Mouse (Mus musculus): ENCODE measurements around the gene Rbm39. TPM values are rescaled to one million over a fixed set of nuclear protein-coding genes. Genes with fewer than 3 reads are reported as not detected.

Rbm39 gene
- polyA plus RNA-seq, 1 experiment from 2014 or later, result 773 TPM

GRCm38 (mm10) chr2:156179046-156179795 lies 817 bp downstream of the Rbm39 start:
- peak overlapping the region; percentile 100 for H3K9ac ChIP-seq
- ATAC-seq (ENCODE audit: insufficient number of reproducible peaks, insufficient read depth, low FRiP score, low TSS enrichment), result 0 out of 2 replicates have a peak, but pooled peaks have one; percentile 9
- peaks cover 17% of the 10 kb centered on the region for H3K4me1 ChIP-seq
- H3K27ac ChIP-seq, result peak overlapping the region; percentile 97
- 2% methylated on average over 47 of the region's 47 CpGs for WGBS
- no peaks in the 10 kb centered on the region for H3K9me3 ChIP-seq
- peak overlapping the region; percentile 83 for H3K4me2 ChIP-seq (replicated peaks)
- peaks cover 28% of the 10 kb centered on the region for H3K36me3 ChIP-seq
- H3K27me3 ChIP-seq, result no peaks in the 10 kb centered on the region
- H3K4me3 ChIP-seq, result peak overlapping the region; percentile 100

- Histone ChIP-seq H3K36me3 (peaks cover 40% of the 10 kb centered on the region), H3K9ac (peak overlapping the region; percentile 33; the same call in 1 of the 2 replicates), H3K9me3 (no peaks in the 10 kb centered on the region), H3K27ac (no peak overlapping the region), H3K4me2 (replicated peaks) (peak overlapping the region; percentile 83), H3K4me1 (peaks cover 17% of the 10 kb centered on the region), H3K4me3 (peak overlapping the region; percentile 28), H3K27me3 (no peaks in the 10 kb centered on the region)
- 76% methylated on average over 7 of the region's 7 CpGs for WGBS
- ATAC-seq (ENCODE audit: insufficient number of reproducible peaks, insufficient read depth, low FRiP score, low TSS enrichment), result no peak
Observed at GRCm38 (mm10) chr2:156177651-156178050, 2.4 kb downstream of the Rbm39 start.

- Histone ChIP-seq H3K9me3 (no peaks in the 10 kb centered on the region), H3K9ac (no peak overlapping the region), H3K4me1 (peaks cover 17% of the 10 kb centered on the region), H3K27ac (no peak overlapping the region), H3K36me3 (peaks cover 46% of the 10 kb centered on the region), H3K27me3 (no peaks in the 10 kb centered on the region), H3K4me3 (0 out of 2 replicates have a peak overlapping the region, but pooled peaks have one; percentile 4), H3K4me2 (replicated peaks) (peak overlapping the region; percentile 9; the same call in 1 of the 2 replicates)
- no peak for ATAC-seq (ENCODE audit: insufficient number of reproducible peaks, insufficient read depth, low FRiP score, low TSS enrichment)
- 85% methylated on average over 6 of the region's 6 CpGs for WGBS
Observed at GRCm38 (mm10) chr2:156177079-156177478, 3.0 kb downstream of the Rbm39 start.

DNA sequence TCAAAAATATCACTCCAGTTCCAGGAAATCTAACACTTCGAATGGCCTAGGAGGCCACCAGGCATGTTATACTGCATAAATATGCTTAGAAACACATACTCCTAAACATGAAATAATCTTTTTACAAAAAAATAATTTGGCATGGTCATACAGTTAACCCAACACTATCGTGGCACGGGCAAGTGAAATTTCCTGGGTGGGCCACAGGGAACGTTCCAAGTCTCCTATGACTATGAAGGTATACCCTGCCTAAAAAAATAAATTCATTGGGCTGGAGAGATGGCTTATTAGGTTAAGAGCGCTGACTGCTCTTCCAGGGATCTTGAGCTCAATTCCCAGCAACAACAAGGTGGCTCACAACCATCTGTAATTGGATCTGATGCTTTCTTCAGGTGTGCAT lies 13.5 kb downstream of the Rbm39 start:
- H3K9me3 ChIP-seq, result no peaks in the 10 kb centered on the region
- H3K4me1 ChIP-seq, result no peaks in the 10 kb centered on the region
- no peaks in the 10 kb centered on the region for H3K27me3 ChIP-seq
- peaks cover 75% of the 10 kb centered on the region for H3K36me3 ChIP-seq
- no peak overlapping the region for H3K4me2 ChIP-seq (replicated peaks)
- no peak overlapping the region for H3K27ac ChIP-seq
- no peak overlapping the region for H3K9ac ChIP-seq
- ATAC-seq (ENCODE audit: insufficient number of reproducible peaks, insufficient read depth, low FRiP score, low TSS enrichment), result no peak
- 95% methylated on average over 5 of the region's 5 CpGs for WGBS
- H3K4me3 ChIP-seq, result no peak overlapping the region

GRCm38 (mm10) chr2:156165478-156165877 lies 14.6 kb downstream of the Rbm39 start:
- no peak overlapping the region for H3K9ac ChIP-seq
- H3K9me3 ChIP-seq, result no peaks in the 10 kb centered on the region
- no peak overlapping the region for H3K4me3 ChIP-seq
- H3K4me1 ChIP-seq, result no peaks in the 10 kb centered on the region
- ATAC-seq (ENCODE audit: insufficient number of reproducible peaks, insufficient read depth, low FRiP score, low TSS enrichment), result no peak
- no peak overlapping the region for H3K4me2 ChIP-seq (replicated peaks)
- no peak overlapping the region for H3K27ac ChIP-seq
- 98% methylated on average over 1 of the region's 1 CpGs for WGBS
- H3K27me3 ChIP-seq, result no peaks in the 10 kb centered on the region
- peaks cover 72% of the 10 kb centered on the region for H3K36me3 ChIP-seq

DNA sequence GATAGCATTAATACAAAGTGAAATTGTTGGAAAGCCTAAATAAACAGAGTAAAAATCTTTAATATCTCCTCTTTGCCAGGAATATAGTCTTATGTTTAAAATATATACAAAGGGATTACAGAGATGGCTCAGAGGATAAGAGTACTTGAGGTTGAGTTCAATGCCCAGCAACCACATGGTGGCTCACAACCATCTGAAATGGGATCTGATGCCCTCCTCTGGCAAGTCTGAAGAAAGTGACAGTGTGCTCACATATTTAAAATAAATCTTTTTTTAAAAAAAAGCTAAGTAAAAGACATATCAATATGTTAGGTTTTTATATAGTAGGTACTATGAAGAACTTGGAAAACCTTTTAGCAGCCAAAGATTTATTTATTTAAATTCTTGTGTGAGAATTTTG lies 28.5 kb downstream of the Rbm39 start:
- Histone ChIP-seq H3K4me1 (no peaks in the 10 kb centered on the region), H3K27ac (no peak overlapping the region), H3K36me3 (peaks cover 60% of the 10 kb centered on the region), H3K9me3 (no peaks in the 10 kb centered on the region), H3K9ac (no peak overlapping the region), H3K4me2 (replicated peaks) (no peak overlapping the region), H3K4me3 (no peak overlapping the region), H3K27me3 (no peaks in the 10 kb centered on the region)
- ATAC-seq (ENCODE audit: insufficient number of reproducible peaks, insufficient read depth, low FRiP score, low TSS enrichment), result no peak

DNA sequence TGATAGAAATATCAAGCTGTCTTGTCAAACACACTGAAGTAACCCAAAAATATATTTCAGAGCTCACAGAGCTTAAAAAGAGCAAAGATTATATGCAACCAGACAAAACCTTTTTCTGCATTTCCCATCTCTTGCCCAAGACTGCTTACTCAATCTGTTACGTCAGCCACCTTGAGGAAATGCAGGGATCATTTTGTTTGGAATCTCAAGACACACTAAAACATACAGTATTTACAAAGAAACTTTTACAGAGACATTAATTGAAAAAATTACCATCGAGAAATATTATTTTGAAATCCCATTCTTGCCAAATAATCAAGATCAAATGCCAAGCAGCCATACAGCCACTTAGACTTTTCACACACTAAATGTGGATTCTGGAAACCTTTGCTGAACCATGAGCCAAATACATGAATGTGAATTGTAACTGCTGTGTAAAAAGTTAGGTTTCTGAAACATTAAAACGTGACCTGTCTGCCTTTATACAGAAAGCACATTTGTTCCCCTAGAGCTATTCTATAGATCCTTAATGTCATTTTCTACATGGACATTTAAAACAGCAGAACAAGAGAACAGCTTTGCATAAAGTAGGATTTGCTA lies 32.6 kb downstream of the Rbm39 start:
- peaks cover 34% of the 10 kb centered on the region for H3K36me3 ChIP-seq
- no peak overlapping the region for H3K9ac ChIP-seq
- H3K9me3 ChIP-seq, result no peaks in the 10 kb centered on the region
- 88% methylated on average over 3 of the region's 3 CpGs for WGBS
- no peak overlapping the region for H3K4me2 ChIP-seq (replicated peaks)
- peaks cover 13% of the 10 kb centered on the region; the same call in 1 of the 2 replicates for H3K4me1 ChIP-seq
- H3K27me3 ChIP-seq, result no peaks in the 10 kb centered on the region
- no peak overlapping the region for H3K4me3 ChIP-seq
- no peak overlapping the region for H3K27ac ChIP-seq
- ATAC-seq (ENCODE audit: insufficient number of reproducible peaks, insufficient read depth, low FRiP score, low TSS enrichment), result no peak

DNA sequence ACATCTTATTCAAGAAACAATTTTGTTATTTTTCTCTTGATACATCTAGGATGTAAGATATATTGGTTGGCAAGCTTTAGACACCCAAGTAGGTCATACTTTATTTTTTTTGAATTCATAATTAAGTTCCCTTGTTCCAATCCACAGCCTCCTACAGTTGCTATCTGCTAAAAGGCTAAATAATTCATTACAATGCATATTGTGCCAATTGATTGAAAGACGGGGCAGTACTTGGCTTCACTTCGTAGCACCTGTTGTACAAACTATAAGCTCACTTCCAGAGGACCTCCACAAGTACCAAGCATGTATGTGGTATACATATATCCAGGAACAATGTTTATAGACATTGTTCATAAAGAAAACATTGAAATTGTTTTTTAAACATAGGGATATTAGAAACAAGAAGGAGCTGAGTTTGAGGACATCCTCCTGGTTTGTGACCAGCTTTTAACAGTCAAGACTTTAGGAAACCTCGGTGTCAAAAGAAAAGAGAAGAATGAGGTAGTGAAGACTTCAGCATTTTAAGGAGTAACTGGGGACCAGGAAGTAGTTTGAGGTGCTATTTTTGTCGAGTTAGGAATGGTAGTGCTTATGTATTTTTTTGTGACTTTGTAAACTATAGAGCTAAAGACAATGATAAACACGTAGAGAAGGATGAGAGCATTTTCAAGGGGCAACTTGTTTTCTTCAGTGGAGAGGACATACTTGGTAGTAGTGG lies 33.6 kb downstream of the Rbm39 start:
- Histone ChIP-seq H3K36me3 (peaks cover 35% of the 10 kb centered on the region), H3K4me1 (peaks cover 13% of the 10 kb centered on the region; the same call in 1 of the 2 replicates), H3K27me3 (no peaks in the 10 kb centered on the region), H3K9ac (no peak overlapping the region), H3K4me3 (no peak overlapping the region), H3K27ac (no peak overlapping the region), H3K4me2 (replicated peaks) (no peak overlapping the region), H3K9me3 (no peaks in the 10 kb centered on the region)
- ATAC-seq (ENCODE audit: insufficient number of reproducible peaks, insufficient read depth, low FRiP score, low TSS enrichment), result no peak
- whole genome bisulfite sequencing, result 80% methylated on average over 5 of the region's 5 CpGs

GRCm38 (mm10) chr2:156145486-156146130 lies 34.4 kb downstream of the Rbm39 start:
- ATAC-seq (ENCODE audit: insufficient number of reproducible peaks, insufficient read depth, low FRiP score, low TSS enrichment), result no peak
- Histone ChIP-seq H3K9me3 (no peaks in the 10 kb centered on the region), H3K36me3 (peaks cover 38% of the 10 kb centered on the region), H3K27me3 (no peaks in the 10 kb centered on the region), H3K4me1 (peaks cover 13% of the 10 kb centered on the region; the same call in 1 of the 2 replicates), H3K27ac (no peak overlapping the region), H3K9ac (no peak overlapping the region), H3K4me2 (replicated peaks) (peak overlapping the region; percentile 68), H3K4me3 (no peak overlapping the region)
- WGBS, result 57% methylated on average over 11 of the region's 11 CpGs

GRCm38 (mm10) chr2:156143953-156144724 lies 35.9 kb downstream of the Rbm39 start, which contains the start of the genes Romo1 and Nfs1:
Gene Romo1, plus strand, starts transcription at chr2:156144039.
Gene Nfs1, minus strand, starts transcription at chr2:156144186.
- Histone ChIP-seq H3K9me3 (no peaks in the 10 kb centered on the region), H3K9ac (peak within 1 kb of the TSS; percentile 81), H3K4me2 (replicated peaks) (peak within 1 kb of the TSS; percentile 68), H3K27ac (peak within 1 kb of the TSS; percentile 94), H3K36me3 (peaks cover 28% of the 10 kb centered on the region), H3K27me3 (no peaks in the 10 kb centered on the region), H3K4me1 (peaks cover 13% of the 10 kb centered on the region; the same call in 1 of the 2 replicates), H3K4me3 (peak within 1 kb of the TSS; percentile 84)
- peak; percentile 99 for ATAC-seq (ENCODE audit: insufficient number of reproducible peaks, insufficient read depth, low FRiP score, low TSS enrichment)
- WGBS, result under 1% methylated on average over 70 of the region's 70 CpGs

Data from embryonic facial prominence, embryonic 12.5 days (tissue).